Mouse (Mus musculus): ENCODE measurements around the gene Trmt10c. TPM values are rescaled to one million over a fixed set of nuclear protein-coding genes. Genes with fewer than 3 reads are reported as not detected.

Gene Trmt10c
- polyA plus RNA-seq, 1 experiment from 2014 or later: 24.5 TPM

- no peak overlapping the region for H3K27ac ChIP-seq (ENCODE audit: low read depth, low read length)
- H3K27me3 ChIP-seq (ENCODE audit: control insufficient read depth, insufficient read depth, low read length): no peaks in the 10 kb centered on the region
- no peaks in the 10 kb centered on the region for H3K4me1 ChIP-seq (ENCODE audit: control insufficient read depth, insufficient read depth, low read length)
- no peak overlapping the region for H3K4me3 ChIP-seq (ENCODE audit: low read depth, low read length)
- WGBS (ENCODE audit: insufficient replicate concordance): 87% methylated on average over 4 of the region's 4 CpGs
- peaks cover 9% of the 10 kb centered on the region; the same call in 1 of the 2 replicates for H3K36me3 ChIP-seq (ENCODE audit: control insufficient read depth, insufficient read depth, low read length)
- H3K4me2 ChIP-seq: no peak overlapping the region
- no peak for ATAC-seq (replicated peaks; ENCODE audit: insufficient number of reproducible peaks, low FRiP score, low TSS enrichment)
- H3K9ac ChIP-seq (ENCODE audit: low read depth, low read length): no peak overlapping the region
- no peaks in the 10 kb centered on the region for H3K9me3 ChIP-seq (replicated peaks; ENCODE audit: control insufficient read depth, low read length)
Measured at GRCm38 (mm10) chr16:55990311-55990710, 47.3 kb downstream of the Trmt10c start.

DNA sequence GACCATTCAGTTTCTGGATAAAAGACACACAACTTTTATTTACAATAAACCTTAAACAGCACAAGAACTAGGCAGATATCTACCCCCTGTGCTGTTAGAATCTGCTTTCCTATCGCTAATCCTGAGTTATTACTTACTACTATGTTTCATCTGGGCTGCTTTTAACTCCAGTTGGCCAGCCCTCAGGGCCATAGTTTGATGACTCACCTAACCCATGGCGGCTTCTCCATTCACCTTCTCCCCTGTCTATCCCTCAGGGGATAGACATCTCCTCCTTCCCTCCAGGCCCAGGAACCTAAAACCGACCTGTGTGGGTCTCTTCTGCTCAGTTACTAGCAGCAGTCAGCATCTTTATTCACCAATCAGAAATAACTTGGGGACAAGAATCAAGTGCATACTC is 51.6 kb downstream of the Trmt10c start:
- WGBS (ENCODE audit: insufficient replicate concordance): 90% methylated on average over 3 of the region's 3 CpGs
- Histone ChIP-seq H3K36me3 (ENCODE audit: control insufficient read depth, insufficient read depth, low read length) (peaks cover 11% of the 10 kb centered on the region), H3K4me1 (ENCODE audit: control insufficient read depth, insufficient read depth, low read length) (no peaks in the 10 kb centered on the region), H3K9ac (ENCODE audit: low read depth, low read length) (no peak overlapping the region), H3K27ac (ENCODE audit: low read depth, low read length) (no peak overlapping the region), H3K9me3 (replicated peaks; ENCODE audit: control insufficient read depth, low read length) (no peaks in the 10 kb centered on the region), H3K4me3 (ENCODE audit: low read depth, low read length) (no peak overlapping the region), H3K4me2 (no peak overlapping the region), H3K27me3 (ENCODE audit: control insufficient read depth, insufficient read depth, low read length) (no peaks in the 10 kb centered on the region)
- no peak for ATAC-seq (replicated peaks; ENCODE audit: insufficient number of reproducible peaks, low FRiP score, low TSS enrichment)

Small RNA genes lying within 50 kb of the gene (microRNA-seq; reads per million reads assigned to microRNA genes)
- gene Gm24047 (ENCODE audit: borderline number of aligned reads): not detected

Other genes with a start within 250 kb of the Trmt10c start
- gene Nfkbiz, start 198.9 kb downstream of the Trmt10c start, polyA plus RNA-seq (2014; fragmentation: Nextera tagmentation; extraction: Ambion mirVana): 3.5 and 3.7 TPM in 2 replicates
- 0.99 and 1.2 TPM in 2 replicates for gene Nxpe3, start 142.5 kb downstream of the Trmt10c start, polyA plus RNA-seq (2014; fragmentation: Nextera tagmentation; extraction: Ambion mirVana)
- 7.4 and 11.9 TPM in 2 replicates for gene Cep97, start 103.0 kb downstream of the Trmt10c start, polyA plus RNA-seq (2014; fragmentation: Nextera tagmentation; extraction: Ambion mirVana)
- gene Rpl24, start 71.5 kb downstream of the Trmt10c start, polyA plus RNA-seq (2014; fragmentation: Nextera tagmentation; extraction: Ambion mirVana): 617 and 672 TPM in 2 replicates
- 13.3 and 13.8 TPM in 2 replicates for gene Zbtb11, start 63.9 kb downstream of the Trmt10c start, polyA plus RNA-seq (2014; fragmentation: Nextera tagmentation; extraction: Ambion mirVana)
- gene Pcnp, start 8.1 kb downstream of the Trmt10c start, polyA plus RNA-seq (2014; fragmentation: Nextera tagmentation; extraction: Ambion mirVana): 172 and 199 TPM in 2 replicates
- gene Senp7, start 10.5 kb upstream of the Trmt10c start, polyA plus RNA-seq (2014; fragmentation: Nextera tagmentation; extraction: Ambion mirVana): 24.6 and 24.8 TPM in 2 replicates
- gene Impg2, start 166.5 kb upstream of the Trmt10c start, polyA plus RNA-seq (2014; fragmentation: Nextera tagmentation; extraction: Ambion mirVana): 0.10 and 0.11 TPM in 2 replicates